Mouse (Mus musculus) erythroblast, embryonic 14.5 days (primary cell): ENCODE data around the gene Hic1. TPM values are rescaled to one million over a fixed set of nuclear protein-coding genes. Genes with fewer than 3 reads are reported as not detected.

Source experiments
- H3K27me3 ChIP-seq: 2 replicates; pipeline ENCODE4 v1.6.1; 2012; ENCODE audit warnings: inconsistent platforms; ENCODE audit not compliant: control insufficient read depth
- H3K36me3 ChIP-seq: 2 replicates; pipeline ENCODE4 v1.6.1; 2012; ENCODE audit warnings: mild to moderate bottlenecking, inconsistent platforms; ENCODE audit not compliant: control insufficient read depth
- H3K4me1 ChIP-seq: 2 replicates; pipeline ENCODE4 v1.6.1; 2012; ENCODE audit warnings: inconsistent platforms; ENCODE audit not compliant: control insufficient read depth
- H3K4me3 ChIP-seq: replicated peaks from 2 replicates; pipeline ENCODE3; 2012; ENCODE audit warnings: moderate library complexity, mild to moderate bottlenecking, inconsistent platforms
- H3K9me3 ChIP-seq: 2 replicates; pipeline ENCODE4 v1.6.1; 2012; ENCODE audit warnings: low read length, inconsistent platforms, mixed read lengths; ENCODE audit not compliant: control insufficient read depth
- GATA1 ChIP-seq: IDR thresholded peaks from 2 replicates; pipeline ENCODE4 v1.6.1; 2012; ENCODE audit warnings: low read length, inconsistent platforms, mixed read lengths
- TAL1 ChIP-seq: IDR thresholded peaks from 3 replicates; pipeline ENCODE4 v1.6.1; 2012; ENCODE audit warnings: low read length, inconsistent platforms, mixed read lengths
- polyA plus RNA-seq: library from polyadenylated mRNA; stranded (reverse); fragments of >175 nt; gene quantifications from 2 replicates; pipeline ENCODE4 v1.2.3, GENCODE M21; 2012

Hic1 gene
- polyA plus RNA-seq, 1 experiment: 0.02 TPM

DNA sequence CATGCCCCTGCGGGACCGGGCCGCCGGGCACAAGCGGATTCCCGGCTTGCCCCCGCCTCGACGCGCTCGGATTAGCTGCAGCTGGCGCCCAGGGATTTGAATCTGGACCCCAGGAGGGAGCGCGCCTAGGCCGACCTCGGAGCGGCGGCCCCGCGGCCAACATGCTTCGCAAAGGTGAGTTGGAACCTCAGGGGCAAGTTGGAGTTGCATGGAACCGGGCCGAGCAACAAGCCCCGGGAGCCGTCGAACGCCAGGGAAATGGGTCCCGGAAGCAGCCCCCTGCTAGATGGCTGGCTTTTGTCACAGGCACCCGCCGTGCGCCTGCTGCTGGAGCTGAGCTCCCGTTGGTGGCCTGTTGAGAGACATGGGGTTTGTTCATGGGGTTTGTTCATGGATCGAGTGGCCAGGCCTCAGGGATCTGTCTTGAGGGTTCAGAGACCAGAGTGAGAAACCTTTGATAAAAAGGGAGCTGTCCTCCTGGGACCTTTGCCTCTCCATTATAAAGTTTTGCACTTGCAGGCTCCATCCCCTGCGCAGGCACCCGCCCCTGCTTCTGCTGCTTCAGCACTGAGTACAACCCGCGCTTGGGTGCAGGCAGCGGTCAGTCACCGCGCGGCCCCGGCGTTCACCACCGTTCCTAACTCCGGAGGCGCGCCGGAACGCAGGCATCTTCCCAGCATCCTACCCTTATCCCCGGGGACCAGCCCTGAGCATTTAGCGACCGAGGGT, 25.0 kb upstream of the Hic1 start:
- H3K9me3 ChIP-seq: peaks cover 18% of the 10 kb centered on the region; the same call in 1 of the 2 replicates
- H3K27me3 ChIP-seq: peaks cover 88% of the 10 kb centered on the region

DNA sequence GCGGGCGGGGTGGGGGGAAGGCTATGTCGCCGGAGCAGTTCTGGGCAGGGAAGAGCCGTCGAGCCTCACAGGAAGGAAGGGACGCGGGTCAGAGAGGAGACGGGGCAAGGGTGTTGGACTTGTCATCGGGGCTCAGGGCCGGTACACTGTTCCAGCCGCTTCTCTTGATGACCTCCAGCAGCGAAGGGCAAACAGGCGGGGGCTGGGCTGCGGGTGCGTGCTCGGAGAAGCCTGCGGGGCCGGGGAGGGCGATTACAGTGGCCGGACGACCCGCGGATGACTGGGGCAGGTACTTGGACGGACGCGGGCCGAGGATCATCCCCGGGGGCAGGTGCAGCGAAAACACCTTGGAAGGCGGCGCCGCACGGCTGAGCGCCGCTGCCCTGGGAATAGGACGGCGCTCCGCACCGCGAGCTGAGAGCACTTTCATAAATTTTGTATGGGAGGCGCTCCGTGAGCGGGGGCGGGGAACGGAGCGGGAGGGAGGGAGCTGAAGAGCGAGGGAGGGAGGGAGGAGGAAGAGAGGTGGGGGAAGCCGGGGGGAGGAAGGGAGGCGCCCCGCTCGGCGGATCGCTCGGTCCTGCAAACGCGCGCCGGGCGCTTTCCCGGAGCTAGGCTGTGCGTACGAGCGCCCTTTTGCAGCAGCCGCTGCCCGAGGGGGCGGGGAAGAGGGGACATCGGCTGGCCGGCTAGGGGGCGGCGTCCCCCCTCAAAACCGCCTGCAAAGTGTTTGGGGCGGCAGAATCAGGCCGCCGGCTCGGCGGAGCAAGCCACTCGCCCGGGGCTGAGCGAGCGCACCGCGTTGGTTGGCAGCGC, 24.1 kb upstream of the Hic1 start, which contains the start of gene Rtn4rl1:
TSS of gene Rtn4rl1 (plus strand) at position 528 of the 816 bp plus-strand sequence.
- Histone ChIP-seq H3K4me1 (peaks cover 52% of the 10 kb centered on the region), H3K36me3 (no peaks in the 10 kb centered on the region), H3K27me3 (peaks cover 80% of the 10 kb centered on the region), H3K4me3 (peak within 1 kb of the TSS; percentile 48), H3K9me3 (peaks cover 18% of the 10 kb centered on the region; the same call in 1 of the 2 replicates)
- TF ChIP-seq GATA1 (no peak), TAL1 (no peak)

More for the DNA sequence above, 25.0 kb upstream of the Hic1 start:
- Histone ChIP-seq H3K4me3 (peak overlapping the region; percentile 48), H3K36me3 (no peaks in the 10 kb centered on the region), H3K4me1 (peaks cover 45% of the 10 kb centered on the region)
- TF ChIP-seq GATA1 (no peak), TAL1 (no peak)

DNA sequence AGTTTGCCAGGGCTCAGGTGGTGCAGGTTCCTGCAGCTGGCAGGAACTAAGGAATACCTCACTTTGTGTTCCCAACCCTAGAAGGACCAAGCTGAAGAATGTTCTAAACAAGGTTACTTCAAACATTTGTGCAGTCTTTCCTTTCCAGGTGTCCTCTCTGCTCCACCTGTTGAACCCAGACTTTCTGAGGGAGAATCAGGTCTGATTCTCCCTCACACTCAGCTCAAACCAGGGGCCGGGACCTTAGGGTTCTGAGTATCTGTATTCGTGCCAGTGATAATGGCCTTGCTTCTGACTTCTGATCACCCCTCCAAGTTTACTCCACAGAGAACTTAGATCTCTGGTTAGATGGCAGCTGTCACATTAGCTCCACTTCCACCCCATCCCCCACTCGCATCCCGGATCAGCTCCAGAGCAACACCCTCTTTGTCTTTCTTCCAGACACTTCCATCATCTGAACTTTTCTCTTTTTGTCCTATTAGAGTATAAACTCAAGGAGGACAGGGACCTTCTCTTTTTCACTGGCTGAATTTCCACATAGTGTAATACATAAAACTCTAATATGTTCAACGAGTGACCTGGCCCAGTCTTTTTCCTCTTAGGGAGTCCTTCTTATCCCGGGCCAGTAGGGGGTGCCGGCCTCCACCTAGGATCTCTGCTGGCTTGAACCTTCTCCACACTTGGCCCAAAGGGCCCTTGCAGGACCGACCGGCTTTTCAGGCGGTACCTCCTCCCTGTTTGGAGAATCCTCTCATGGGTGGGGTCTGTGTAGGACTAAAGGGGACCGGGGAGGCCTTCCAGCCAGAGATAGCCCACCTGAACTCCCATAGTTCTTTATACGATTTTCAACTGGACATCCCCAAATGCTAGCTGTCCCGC, 23.3 kb upstream of the Hic1 start:
- Histone ChIP-seq H3K9me3 (peaks cover 18% of the 10 kb centered on the region; the same call in 1 of the 2 replicates), H3K4me1 (peaks cover 50% of the 10 kb centered on the region), H3K36me3 (no peaks in the 10 kb centered on the region), H3K4me3 (no peak overlapping the region), H3K27me3 (peaks cover 71% of the 10 kb centered on the region)
- TF ChIP-seq TAL1 (no peak), GATA1 (no peak)

GRCm38 (mm10) chr11:75191841-75192240, 22.5 kb upstream of the Hic1 start:
- no peak for TF ChIP-seq TAL1
- no peak for TF ChIP-seq GATA1
- Histone ChIP-seq H3K27me3 (peaks cover 64% of the 10 kb centered on the region), H3K36me3 (no peaks in the 10 kb centered on the region), H3K9me3 (peaks cover 18% of the 10 kb centered on the region; the same call in 1 of the 2 replicates), H3K4me3 (no peak overlapping the region), H3K4me1 (peaks cover 50% of the 10 kb centered on the region)

GRCm38 (mm10) chr11:75190905-75191441, 21.7 kb upstream of the Hic1 start, which contains the start of gene Dph1:
TSS of gene Dph1 (minus strand) at chr11:75191241.
- Histone ChIP-seq H3K36me3 (no peaks in the 10 kb centered on the region), H3K9me3 (peaks cover 18% of the 10 kb centered on the region; the same call in 1 of the 2 replicates), H3K4me3 (peak within 1 kb of the TSS; percentile 85), H3K4me1 (peaks cover 50% of the 10 kb centered on the region), H3K27me3 (peaks cover 55% of the 10 kb centered on the region)
- TF ChIP-seq TAL1 (no peak), GATA1 (no peak)

- no peak for TF ChIP-seq GATA1
- TF ChIP-seq TAL1: no peak
- H3K27me3 ChIP-seq: peaks cover 49% of the 10 kb centered on the region
- peaks cover under 1% of the 10 kb centered on the region for H3K36me3 ChIP-seq
- peaks cover 50% of the 10 kb centered on the region for H3K4me1 ChIP-seq
- peaks cover 18% of the 10 kb centered on the region; the same call in 1 of the 2 replicates for H3K9me3 ChIP-seq
- H3K4me3 ChIP-seq: peak overlapping the region; percentile 85
These were observed 21.0 kb upstream of the Hic1 start for GRCm38 (mm10) chr11:75190371-75190724.

- no peak for TF ChIP-seq TAL1
- TF ChIP-seq GATA1: no peak
- Histone ChIP-seq H3K4me3 (peak overlapping the region; percentile 85), H3K4me1 (peaks cover 48% of the 10 kb centered on the region)
These were observed 20.5 kb upstream of the Hic1 start for GRCm38 (mm10) chr11:75189713-75190370.

DNA sequence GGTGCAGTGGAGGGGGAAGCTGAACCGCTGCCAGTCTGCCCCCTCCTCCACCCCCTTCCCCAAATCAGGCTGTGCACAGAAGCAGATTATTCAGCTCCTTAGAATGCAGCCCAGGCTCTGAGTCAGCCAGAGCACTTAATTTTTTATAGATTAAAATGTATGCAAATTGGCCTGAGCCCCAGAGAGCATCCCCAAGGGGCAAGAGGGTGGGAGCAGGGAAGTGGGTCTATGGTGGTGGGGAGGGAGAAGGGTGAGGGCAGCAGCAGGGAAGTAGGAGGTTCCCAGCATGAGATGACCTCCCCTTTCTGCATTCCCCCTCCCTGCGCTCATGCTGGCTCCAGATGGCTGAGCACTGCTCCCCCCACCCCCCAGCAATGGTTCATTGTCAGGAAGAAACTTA, 15.7 kb upstream of the Hic1 start:
- peaks cover 15% of the 10 kb centered on the region for H3K4me1 ChIP-seq
- no peaks in the 10 kb centered on the region for H3K9me3 ChIP-seq
- peaks cover 51% of the 10 kb centered on the region for H3K36me3 ChIP-seq
- TF ChIP-seq GATA1: no peak
- TF ChIP-seq TAL1: no peak
- no peaks in the 10 kb centered on the region for H3K27me3 ChIP-seq
- no peak overlapping the region for H3K4me3 ChIP-seq

More at GRCm38 (mm10) chr11:75189713-75190370, 20.5 kb upstream of the Hic1 start:
- Histone ChIP-seq H3K27me3 (peaks cover 44% of the 10 kb centered on the region), H3K9me3 (peaks cover 14% of the 10 kb centered on the region; the same call in 1 of the 2 replicates), H3K36me3 (peaks cover 5% of the 10 kb centered on the region)
